Mouse (Mus musculus) cerebellum, adult 11 months (tissue): ENCODE measurements around the gene Golph3.

Experiments used
- DNase-seq: peaks from one replicate; pipeline ENCODE4 v3.0.0; 2022

Gene Golph3

GRCm38 (mm10) chr15:12388726-12389489 lies 67.7 kb downstream of the Golph3 start:
- no peak for DNase-seq

GRCm38 (mm10) chr15:12394758-12395157 lies 73.5 kb downstream of the Golph3 start:
- DNase-seq: no peak

- no peak for DNase-seq
These were observed 75.8 kb downstream of the Golph3 start for GRCm38 (mm10) chr15:12397032-12397431.
